Mouse (Mus musculus) midbrain, embryonic 16.5 days (tissue): ENCODE measurements around the gene Clec12a. TPM values are rescaled to one million over a fixed set of nuclear protein-coding genes. Genes with fewer than 3 reads are reported as not detected.

Experiments
- ATAC-seq: fragments of 200-750 bp; cut with Nextera tagmentation; 2 replicates; pipeline ENCODE4 v1.8.0; 2017; ENCODE audit warnings: moderate TSS enrichment
- H3K27ac ChIP-seq: fragments of 300-500 bp; sonication (generic); 2 replicates; pipeline ENCODE4 v1.5.1; 2014; ENCODE audit warnings: mild to moderate bottlenecking, low read length, mixed read lengths
- H3K27me3 ChIP-seq: fragments of 300-500 bp; sonication (generic); 2 replicates; pipeline ENCODE4 v1.6.1; 2014; ENCODE audit warnings: low read depth, low read length, mixed read lengths; ENCODE audit not compliant: control insufficient read depth, insufficient read depth
- H3K36me3 ChIP-seq: fragments of 300-500 bp; sonication (generic); 2 replicates; pipeline ENCODE4 v1.6.1; 2014; ENCODE audit warnings: mild to moderate bottlenecking, low read length, moderate library complexity, mixed read lengths; ENCODE audit not compliant: control insufficient read depth, insufficient read depth
- H3K4me1 ChIP-seq: fragments of 300-500 bp; sonication (generic); 2 replicates; pipeline ENCODE4 v1.6.1; 2014; ENCODE audit warnings: mild to moderate bottlenecking, low read length, mixed read lengths; ENCODE audit not compliant: control insufficient read depth, insufficient read depth
- H3K4me2 ChIP-seq: fragments of 300-500 bp; sonication (generic); 2 replicates; pipeline ENCODE4 v1.6.1; 2014; ENCODE audit warnings: mild to moderate bottlenecking, low read length, mixed read lengths
- H3K4me3 ChIP-seq: fragments of 300-500 bp; sonication (generic); 2 replicates; pipeline ENCODE4 v1.5.1; 2014; ENCODE audit warnings: low read depth, mild to moderate bottlenecking, low read length, moderate library complexity, mixed read lengths
- H3K9ac ChIP-seq: fragments of 300-500 bp; sonication (generic); 2 replicates; pipeline ENCODE4 v1.6.1; 2014; ENCODE audit warnings: low read depth, low read length, mixed read lengths
- H3K9me3 ChIP-seq: fragments of 300-500 bp; sonication (generic); replicated peaks from 2 replicates; pipeline ENCODE4 v1.6.1; 2014; ENCODE audit warnings: mild to moderate bottlenecking, low read length, mixed read lengths; ENCODE audit not compliant: control insufficient read depth, poor library complexity, severe bottlenecking
- WGBS: fragments of 180-500 bp; shearing (Covaris S2); extraction: QIAGEN DNeasy Blood & Tissue Kit; methylation state at CpG from one replicate; pipeline ENCODE4 v1.1.7; 2014; 5-methylcytosine and 5-hydroxymethylcytosine counted together
- polyA plus RNA-seq: library from polyadenylated mRNA; unstranded; fragments of >200 nt; fragmentation: Nextera tagmentation; extraction: Ambion mirVana; gene quantifications from 2 replicates; pipeline ENCODE4 v1.2.1, GENCODE M21; 2015

Gene Clec12a
- polyA plus RNA-seq, 1 experiment from 2014 or later, result 0.28 TPM

DNA sequence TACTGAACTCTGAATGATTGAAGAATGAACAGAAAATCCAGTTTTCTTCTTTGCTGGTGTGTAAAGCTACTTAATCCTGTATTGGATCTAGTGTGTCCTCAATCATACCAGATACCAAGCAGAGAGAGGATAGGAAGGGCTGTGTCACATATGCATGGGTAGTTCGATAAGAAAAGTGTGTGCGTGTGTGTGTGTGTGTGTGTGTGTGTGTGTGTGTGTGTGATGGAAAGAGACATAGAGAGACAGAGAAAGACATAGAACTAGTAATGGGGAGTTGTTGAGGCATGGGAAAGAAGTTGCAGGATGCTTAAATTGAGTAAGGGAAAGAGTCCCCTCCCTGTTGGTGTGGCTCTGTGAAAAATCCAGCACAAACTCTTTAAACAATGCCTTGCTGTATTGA lies 43.3 kb downstream of the Clec12a start, which contains the start of gene Clec12b:
TSS of gene Clec12b (minus strand) at position 101 of the 400 bp plus-strand sequence.
- H3K4me3 ChIP-seq, result no peak within 1 kb of the TSS
- 86% methylated on average over 2 of the region's 2 CpGs for WGBS
- no peak for ATAC-seq

DNA sequence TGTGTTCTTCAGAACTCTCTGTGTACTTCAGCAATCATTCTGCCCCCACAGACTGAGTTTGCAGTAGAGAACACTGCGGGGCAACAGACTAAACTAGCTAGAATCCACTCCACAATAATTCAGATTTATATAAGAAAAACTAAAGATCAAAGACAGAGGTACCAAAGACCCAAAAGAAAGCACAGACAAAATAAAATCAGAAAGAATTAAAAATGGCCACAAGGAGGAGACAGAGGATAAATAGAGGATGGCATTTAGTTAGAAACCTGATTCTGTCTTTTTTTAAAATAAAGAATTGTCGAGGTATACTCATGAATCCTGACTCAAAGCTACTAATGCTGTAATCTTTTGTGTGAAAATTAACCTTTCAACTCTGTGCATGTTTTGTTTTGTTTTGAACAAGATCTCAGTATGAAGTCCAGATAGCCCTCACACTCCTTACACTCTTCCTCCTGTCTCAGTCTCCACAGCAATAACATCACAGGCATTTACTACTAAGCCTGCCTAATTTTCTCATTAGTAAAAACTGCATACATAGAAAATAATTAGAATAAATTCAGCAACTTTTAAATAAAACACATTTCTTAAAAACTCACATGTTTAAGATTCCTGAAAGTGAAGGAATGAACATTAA lies 50.7 kb downstream of the Clec12a start:
- no peak overlapping the region for H3K9ac ChIP-seq
- no peaks in the 10 kb centered on the region for H3K9me3 ChIP-seq
- H3K27me3 ChIP-seq, result no peaks in the 10 kb centered on the region
- H3K27ac ChIP-seq, result no peak overlapping the region
- H3K4me3 ChIP-seq, result no peak overlapping the region
- no peaks in the 10 kb centered on the region for H3K36me3 ChIP-seq
- 38% methylated on average over 2 of the region's 2 CpGs for WGBS
- H3K4me1 ChIP-seq, result no peaks in the 10 kb centered on the region
- H3K4me2 ChIP-seq, result no peak overlapping the region
- peak; percentile 73 for ATAC-seq

More for the DNA sequence above, 43.3 kb downstream of the Clec12a start, which contains the start of gene Clec12b:
- Histone ChIP-seq H3K9me3 (no peaks in the 10 kb centered on the region), H3K36me3 (no peaks in the 10 kb centered on the region), H3K27ac (no peak within 1 kb of the TSS), H3K4me2 (no peak within 1 kb of the TSS), H3K4me1 (0 out of 2 replicates have a peak, but pooled peaks cover 2% of the 10 kb centered on the region), H3K9ac (no peak within 1 kb of the TSS), H3K27me3 (no peaks in the 10 kb centered on the region)

DNA sequence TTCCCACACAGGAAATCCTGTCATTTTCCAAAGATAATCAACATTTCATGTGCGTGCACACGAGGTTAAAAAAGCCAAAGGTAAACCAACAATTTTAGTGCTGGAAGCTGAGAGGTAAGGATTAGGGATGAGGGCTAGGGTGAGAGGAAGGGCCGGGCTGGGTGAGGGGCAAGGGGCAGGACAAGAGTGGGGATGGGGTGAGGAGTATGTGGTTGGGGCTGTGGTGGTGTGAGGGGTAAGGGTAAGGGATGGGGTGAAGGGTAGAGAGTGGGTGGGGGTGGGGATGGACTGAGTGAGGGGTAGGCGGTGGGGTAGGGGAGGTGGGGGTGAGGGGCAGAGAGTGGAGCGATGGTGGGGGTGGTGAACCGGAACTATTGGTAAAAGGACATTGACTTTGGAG lies 51.2 kb downstream of the Clec12a start:
- Histone ChIP-seq H3K9ac (no peak overlapping the region), H3K4me3 (no peak overlapping the region), H3K4me2 (no peak overlapping the region), H3K4me1 (no peaks in the 10 kb centered on the region), H3K27me3 (no peaks in the 10 kb centered on the region), H3K27ac (no peak overlapping the region), H3K36me3 (no peaks in the 10 kb centered on the region), H3K9me3 (no peaks in the 10 kb centered on the region)
- peak; percentile 77 for ATAC-seq
- WGBS, result 86% methylated on average over 6 of the region's 6 CpGs

GRCm38 (mm10) chr6:129396997-129397396 lies 54.5 kb downstream of the Clec12a start, which contains the start of gene Clec1b:
Gene Clec1b (plus strand): TSS chr6:129397297.
- WGBS, result 83% methylated on average over 8 of the region's 8 CpGs
- ATAC-seq, result no peak
- H3K4me2 ChIP-seq, result no peak within 1 kb of the TSS
- no peaks in the 10 kb centered on the region for H3K27me3 ChIP-seq
- H3K27ac ChIP-seq, result no peak within 1 kb of the TSS
- H3K4me1 ChIP-seq, result no peaks in the 10 kb centered on the region
- H3K9ac ChIP-seq, result no peak within 1 kb of the TSS
- no peak within 1 kb of the TSS for H3K4me3 ChIP-seq
- H3K9me3 ChIP-seq, result no peaks in the 10 kb centered on the region
- H3K36me3 ChIP-seq, result no peaks in the 10 kb centered on the region

- H3K4me1 ChIP-seq, result no peaks in the 10 kb centered on the region
- WGBS, result 67% methylated on average over 6 of the region's 6 CpGs
- H3K9me3 ChIP-seq, result no peaks in the 10 kb centered on the region
- no peaks in the 10 kb centered on the region for H3K36me3 ChIP-seq
- ATAC-seq, result no peak
- no peak overlapping the region for H3K4me2 ChIP-seq
- no peak overlapping the region for H3K27ac ChIP-seq
- H3K4me3 ChIP-seq, result no peak overlapping the region
- H3K27me3 ChIP-seq, result no peaks in the 10 kb centered on the region
- no peak overlapping the region for H3K9ac ChIP-seq
Measured at GRCm38 (mm10) chr6:129399945-129400344, 57.5 kb downstream of the Clec12a start.

DNA sequence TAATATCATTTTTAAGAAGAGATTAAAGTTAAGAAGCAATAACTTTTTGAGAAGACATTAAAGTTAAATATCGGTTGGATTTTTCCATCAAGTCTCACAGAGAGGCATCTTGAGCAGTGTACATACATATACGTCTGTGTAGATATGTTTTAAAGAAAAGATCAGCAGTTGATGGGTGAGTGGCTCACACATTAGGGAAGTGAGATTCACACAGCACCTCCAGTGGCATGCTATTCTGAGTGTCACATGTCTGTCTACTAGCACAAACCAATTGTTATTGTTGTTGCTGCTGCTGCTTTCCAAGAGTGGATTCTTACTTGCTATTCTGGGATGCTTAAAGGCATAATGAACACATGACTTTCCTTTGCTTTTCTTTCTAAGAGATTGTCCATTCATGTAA lies 59.9 kb downstream of the Clec12a start:
- Histone ChIP-seq H3K27ac (no peak overlapping the region), H3K4me3 (no peak overlapping the region), H3K27me3 (no peaks in the 10 kb centered on the region), H3K9me3 (no peaks in the 10 kb centered on the region), H3K9ac (no peak overlapping the region), H3K4me2 (no peak overlapping the region), H3K36me3 (no peaks in the 10 kb centered on the region), H3K4me1 (no peaks in the 10 kb centered on the region)
- 92% methylated on average over 2 of the region's 2 CpGs for WGBS
- no peak for ATAC-seq

DNA sequence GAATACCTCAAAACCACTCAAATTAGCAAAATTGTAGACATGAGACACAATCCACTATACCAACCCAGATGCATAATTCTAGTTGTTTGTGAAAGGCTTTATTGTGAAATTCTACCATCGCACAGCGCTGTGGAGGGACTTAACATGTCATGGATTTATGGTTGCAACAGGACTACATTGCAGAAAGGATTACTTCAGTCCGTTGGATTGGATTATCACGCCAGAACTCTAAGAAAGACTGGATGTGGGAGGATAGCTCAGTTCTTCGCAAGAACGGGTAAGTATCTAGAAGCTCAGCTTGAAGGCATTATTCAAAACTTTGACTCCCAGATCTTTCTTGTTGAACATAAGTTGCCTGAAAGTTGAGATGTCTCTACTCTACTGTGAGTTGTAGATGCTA lies 60.9 kb downstream of the Clec12a start:
- no peak for ATAC-seq
- H3K36me3 ChIP-seq, result no peaks in the 10 kb centered on the region
- no peak overlapping the region for H3K9ac ChIP-seq
- H3K9me3 ChIP-seq, result no peaks in the 10 kb centered on the region
- no peaks in the 10 kb centered on the region for H3K27me3 ChIP-seq
- no peak overlapping the region for H3K4me3 ChIP-seq
- no peaks in the 10 kb centered on the region for H3K4me1 ChIP-seq
- H3K4me2 ChIP-seq, result no peak overlapping the region
- no peak overlapping the region for H3K27ac ChIP-seq
- WGBS, result 39% methylated on average over 6 of the region's 6 CpGs

- no peak overlapping the region for H3K4me3 ChIP-seq
- no peaks in the 10 kb centered on the region for H3K9me3 ChIP-seq
- H3K27ac ChIP-seq, result no peak overlapping the region
- H3K27me3 ChIP-seq, result no peaks in the 10 kb centered on the region
- H3K9ac ChIP-seq, result no peak overlapping the region
- no peaks in the 10 kb centered on the region for H3K4me1 ChIP-seq
- ATAC-seq, result no peak
- H3K4me2 ChIP-seq, result no peak overlapping the region
- no peaks in the 10 kb centered on the region for H3K36me3 ChIP-seq
Measured at GRCm38 (mm10) chr6:129405999-129406398, 63.5 kb downstream of the Clec12a start.

DNA sequence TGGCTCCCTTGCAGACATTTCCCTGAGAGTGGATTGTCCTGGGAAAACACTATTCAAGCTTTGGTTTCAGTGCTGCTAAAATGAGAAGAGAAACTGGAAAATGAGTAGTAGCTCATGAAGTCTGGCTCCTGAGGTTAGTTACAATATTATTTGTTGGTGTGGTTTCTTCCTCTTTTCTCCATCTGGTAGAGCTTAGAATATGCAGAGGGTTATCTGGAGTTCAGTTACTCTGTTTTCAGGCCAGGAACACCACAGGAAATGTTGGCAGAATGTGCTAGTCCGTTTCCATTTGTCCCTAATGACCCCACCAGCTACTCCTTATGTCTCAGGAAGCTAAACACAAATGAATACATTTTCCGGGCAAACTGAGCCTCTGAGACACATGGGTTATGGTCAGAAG lies 64.8 kb downstream of the Clec12a start:
- Histone ChIP-seq H3K27ac (no peak overlapping the region), H3K4me3 (no peak overlapping the region), H3K4me1 (no peaks in the 10 kb centered on the region), H3K4me2 (no peak overlapping the region), H3K9ac (no peak overlapping the region), H3K36me3 (no peaks in the 10 kb centered on the region), H3K9me3 (no peaks in the 10 kb centered on the region), H3K27me3 (no peaks in the 10 kb centered on the region)
- no peak for ATAC-seq
- WGBS, result 63% methylated on average over 2 of the region's 2 CpGs
